In the genomic region with DNA sequence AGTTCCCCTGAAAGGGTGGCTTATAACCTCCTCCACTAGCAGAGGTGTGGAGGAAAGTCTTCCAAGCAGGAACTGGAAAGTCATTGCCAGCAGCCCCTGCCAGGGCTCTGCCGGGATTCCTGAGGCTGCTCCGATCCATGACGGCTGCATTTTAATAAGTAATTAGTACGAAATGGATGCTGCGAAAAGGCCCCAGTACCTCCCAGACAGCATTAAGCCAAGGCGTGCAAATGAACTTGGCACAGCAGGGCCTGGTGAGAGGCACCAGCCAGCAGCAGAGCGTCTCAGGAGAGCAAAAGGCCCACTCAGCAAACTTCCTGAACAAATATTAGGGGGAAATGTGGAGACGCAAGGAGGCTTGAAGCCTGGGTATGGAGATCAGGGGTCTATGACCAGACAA, we compare ENCODE assay signal across 17 mouse cellular contexts. TPM values are rescaled to one million over a fixed set of nuclear protein-coding genes. Genes with fewer than 3 reads are reported as not detected.
DNase-seq lines count a peak whose midpoint lies in the region; ATAC-seq and TF ChIP-seq lines count a peak whose summit lies in the region.
"Had no signal": no experiment of that assay in that cellular context is flagged by ENCODE, and none has a peak within 500 bp of the region (broad histone marks: within the 10 kb centered on the region; RNA-seq: fewer than 3 reads in every experiment).

No protein-coding gene starts in this region.

- H3K9me3 ChIP-seq in hindbrain, embryonic 12.5 days (replicated peaks) = no peaks in the 10 kb centered on the region
- no peaks in the 10 kb centered on the region for H3K9me3 ChIP-seq in midbrain, embryonic 14.5 days (ENCODE audit: control insufficient read depth, low read length)
- H3K9me3 ChIP-seq: liver, embryonic 15.5 days had no signal

- no peak overlapping the region for H3K4me2 ChIP-seq in hindbrain, embryonic 12.5 days (replicated peaks)
- H3K4me2 ChIP-seq in midbrain, embryonic 14.5 days (ENCODE audit: low read length) = no peak overlapping the region
- H3K4me2 ChIP-seq: liver, embryonic 15.5 days had no signal

- ATAC-seq in hindbrain, embryonic 12.5 days (ENCODE audit: low FRiP score) = peak; percentile 41; the same call in 1 of the 2 replicates
- ATAC-seq in midbrain, embryonic 14.5 days (ENCODE audit: low FRiP score, low TSS enrichment) = peak; percentile 46; the same call in 1 of the 2 replicates
- ATAC-seq: intestine, postnatal 0 days had no signal

- peak overlapping the region; percentile 17 for H3K27ac ChIP-seq in hindbrain, embryonic 12.5 days
- H3K27ac ChIP-seq in midbrain, embryonic 14.5 days (replicated peaks; ENCODE audit: low read depth, low read length) = peak overlapping the region; percentile 37; the same call in 1 of the 2 replicates
- H3K27ac ChIP-seq: gastrocnemius, adult 2 months; liver, embryonic 15.5 days; macrophage had no signal

- no peak overlapping the region for H3K9ac ChIP-seq in hindbrain, embryonic 12.5 days
- H3K9ac ChIP-seq in midbrain, embryonic 14.5 days (replicated peaks; ENCODE audit: low read length) = no peak overlapping the region
- H3K9ac ChIP-seq: liver, embryonic 15.5 days had no signal

- H3K36me3 ChIP-seq in hindbrain, embryonic 12.5 days = no peaks in the 10 kb centered on the region
- H3K36me3 ChIP-seq in midbrain, embryonic 14.5 days (ENCODE audit: control insufficient read depth, insufficient read depth, low read length) = no peaks in the 10 kb centered on the region
- H3K36me3 ChIP-seq: liver, embryonic 15.5 days had no signal

- H3K4me3 ChIP-seq in hindbrain, embryonic 12.5 days = no peak overlapping the region
- no peak overlapping the region for H3K4me3 ChIP-seq in midbrain, embryonic 14.5 days (replicated peaks; ENCODE audit: low read depth, low read length)
- no peak overlapping the region for H3K4me3 ChIP-seq in lung, adult 2 months (replicated peaks; ENCODE audit: extremely low read depth, low read depth, low read length)
- H3K4me3 ChIP-seq: gastrocnemius, adult 2 months; liver, embryonic 15.5 days had no signal

- H3K4me1 ChIP-seq in hindbrain, embryonic 12.5 days = peaks cover 74% of the 10 kb centered on the region
- peaks cover 43% of the 10 kb centered on the region for H3K4me1 ChIP-seq in midbrain, embryonic 14.5 days (ENCODE audit: control insufficient read depth, insufficient read depth, low read length)
- peaks cover 23% of the 10 kb centered on the region for H3K4me1 ChIP-seq in lung, adult 2 months (ENCODE audit: control insufficient read depth, insufficient read depth, low read length)

- TF ChIP-seq POLR2A in lung, adult 2 months (IDR thresholded peaks at IDR 0.05; ENCODE audit: borderline replicate concordance, extremely low read depth, low read depth, low read length) = no peak

- no peaks in the 10 kb centered on the region for H3K27me3 ChIP-seq in hindbrain, embryonic 12.5 days
- no peaks in the 10 kb centered on the region for H3K27me3 ChIP-seq in midbrain, embryonic 14.5 days (ENCODE audit: control insufficient read depth, insufficient read depth, low read length)
- H3K27me3 ChIP-seq: CH12.LX; liver, embryonic 15.5 days had no signal

- WGBS in hindbrain, embryonic 12.5 days = 21% methylated on average over 8 of the region's 8 CpGs
- 10% methylated on average over 8 of the region's 8 CpGs for WGBS in midbrain, embryonic 14.5 days
- 61% methylated on average over 8 of the region's 8 CpGs for WGBS in lung, adult 2 months

- peak; percentile 46 to 67 for DNase-seq in cerebellum, postnatal 10 days
- no peak for DNase-seq in cerebellum, adult 18-20 months
- peak; percentile 21 to 61 for DNase-seq in kidney, postnatal 25 days
- DNase-seq in kidney, adult 18-20 months = no peak
- peak; percentile 74 for DNase-seq in midbrain, embryonic 14.5 days
- DNase-seq in cerebellum, adult 8-10 months = no peak
- no peak for DNase-seq in lung, adult 2 months
- DNase-seq: cerebellum, adult 9-10 months; embryo, embryonic 11 days; gastrocnemius, adult 2 months; heart, postnatal 14 days; layer of hippocampus, adult 9-11 months had no signal

- TF ChIP-seq CTCF in lung, adult 2 months (IDR thresholded peaks at IDR 0.05; ENCODE audit: insufficient read depth, low read length) = no peak

RNA-seq across cellular contexts. Expression of gene Vav2, which starts 49.7 kb away (rescaled TPM):
- polyA plus RNA-seq in hindbrain, embryonic 12.5 days (2016; fragmentation: Nextera tagmentation; extraction: Ambion mirVana) = 23.0 and 23.6 TPM in 2 replicates
- 14.1 and 16.4 TPM in 2 replicates for polyA plus RNA-seq in midbrain, embryonic 14.5 days (2014; fragmentation: Nextera tagmentation; extraction: Ambion mirVana)
- polyA plus RNA-seq in lung, adult 2 months (2012; rRNA removed) = 30.9 and 32.7 TPM in 2 replicates

Comparison
In these comparisons a context has a peak if more than half of its experiments do, and no peak if none do; other contexts are left out.
1. DNase-seq: peak in cerebellum, postnatal 10 days (2 of 2), kidney, postnatal 25 days (2 of 2) and midbrain, embryonic 14.5 days (single experiment); none in cerebellum, adult 18-20 months (0 of 2), kidney, adult 18-20 months (single experiment), cerebellum, adult 8-10 months (single experiment) and lung, adult 2 months (single experiment).